Mouse (Mus musculus) left cerebral cortex, postnatal 14 days (tissue): ENCODE measurements around the gene Lancl1. TPM values are rescaled to one million over a fixed set of nuclear protein-coding genes. Genes with fewer than 3 reads are reported as not detected.

Source experiments
- DNase-seq, 2 experiments: peaks; one replicate each; pipeline ENCODE4 v3.0.0; 2021 to 2022; ENCODE audit warnings: low spot score in 2 of 2, mixed read lengths in 1 of 2
- intact Hi-C: fragments of 180-260 bp; cut with DNase I; formaldehyde crosslinking; loops from one replicate; pipeline ENCODE4 v1.15.1; 2025
- total RNA-seq, 2 experiments: library from RNA; stranded (reverse); gene quantifications; 2 replicates each; pipeline ENCODE4 v1.2.3; 2021

Gene Lancl1
- total RNA-seq, 2 experiments from 2014 or later = 161 to 170 TPM

DNA sequence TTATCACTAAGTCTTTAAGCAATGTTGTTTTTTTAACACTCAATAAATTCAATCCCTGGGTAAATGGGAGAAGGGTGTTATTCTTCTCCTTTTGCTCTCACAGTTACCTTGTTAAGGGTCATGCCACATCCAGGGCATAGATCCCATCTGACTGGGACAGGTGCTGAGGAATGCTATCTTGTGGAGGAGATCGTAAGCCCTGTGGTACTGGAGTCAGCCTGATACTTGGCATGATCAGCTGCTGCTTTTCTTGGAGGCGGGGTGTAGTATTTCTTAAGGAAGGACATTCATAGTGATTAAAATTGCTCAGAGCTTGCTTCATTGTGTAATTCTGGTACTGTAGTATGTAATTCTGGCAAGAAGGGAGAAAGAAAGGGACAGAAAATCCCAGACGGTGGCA is 81.3 kb downstream of the Lancl1 start:
- no peak for DNase-seq
- intact Hi-C loops = no loop called here

DNA sequence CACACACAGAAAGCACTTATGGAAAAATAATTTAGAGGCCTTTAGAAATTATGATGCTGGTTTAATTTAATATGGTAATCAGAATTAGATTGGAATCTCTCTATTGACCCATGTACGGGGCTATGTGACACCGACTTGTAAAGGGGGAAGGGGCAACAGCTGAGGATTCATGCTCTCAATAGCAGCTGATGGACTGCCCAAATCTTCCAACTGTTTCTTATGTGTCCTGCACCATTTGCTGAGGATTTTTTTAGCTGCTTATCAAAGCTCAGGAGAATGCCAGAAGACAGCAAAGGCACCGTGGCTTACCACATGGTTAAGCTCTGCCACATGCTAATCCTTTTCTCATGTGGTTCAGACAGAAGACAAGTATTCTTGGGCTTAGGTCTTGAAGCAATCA is 87.6 kb downstream of the Lancl1 start:
- intact Hi-C loops = no loop called here
- no peak for DNase-seq

Other genes starting within 250 kb of the Lancl1 start
- 10 to 100 TPM in 1 of 2 experiments, 1 to 10 TPM in 1; 9.6 to 10.2 TPM for gene Kansl1l, start 221.3 kb downstream of the Lancl1 start, total RNA-seq
- gene Acadl, start 175.6 kb downstream of the Lancl1 start, total RNA-seq = 10 to 100 TPM; 27.1 to 33.1 TPM
- gene Myl1, start 93.5 kb downstream of the Lancl1 start, total RNA-seq = 1 to 10 TPM in 1 of 2 experiments, under 1 TPM in 1; 0.62 to 2.1 TPM
- gene Cps1, start 84.2 kb upstream of the Lancl1 start, total RNA-seq = 1 to 10 TPM in 1 of 2 experiments, under 1 TPM in 1; 0.94 to 1.1 TPM